Mouse (Mus musculus): ENCODE data around the gene Ly6g5c.

The Ly6g5c gene

GRCm38 (mm10) chr17:35106522-35106921, 1.6 kb upstream of the Ly6g5c start:
- in situ Hi-C loops (cut with MboI, MseI): loop anchor here (5.0 kb wide), 1 partner anchor 94 kb away; no protein-coding TSS in a partner anchor

- in situ Hi-C loops (cut with MboI, MseI): no loop called here
Measured at GRCm38 (mm10) chr17:35111774-35112173, 3.7 kb downstream of the Ly6g5c start.

GRCm38 (mm10) chr17:35115046-35116019, 7.3 kb downstream of the Ly6g5c start, which contains the start of gene Ly6g5b:
Ly6g5b (minus strand) TSS chr17:35115428.
- in situ Hi-C loops (cut with MboI, MseI): no loop called here

- in situ Hi-C loops (cut with MboI, MseI): loop anchor here (5.0 kb wide), 1 partner anchor 68 kb away; no protein-coding TSS in a partner anchor
Measured at GRCm38 (mm10) chr17:35120745-35121142, 12.7 kb downstream of the Ly6g5c start.

GRCm38 (mm10) chr17:35121143-35121799, 13.2 kb downstream of the Ly6g5c start, which contains the start of gene Gpank1:
Gpank1 (plus strand) TSS chr17:35121455.
- in situ Hi-C loops (cut with MboI, MseI): loop anchor here (5.0 kb wide), 1 partner anchor 69 kb away; no protein-coding TSS in a partner anchor

- in situ Hi-C loops (cut with MboI, MseI): loop anchor here (5.0 kb wide), 1 partner anchor 70 kb away; no protein-coding TSS in a partner anchor
Measured at GRCm38 (mm10) chr17:35121871-35122303, 13.8 kb downstream of the Ly6g5c start, which contains the start of gene Csnk2b. Csnk2b (minus strand) TSS chr17:35122053.

- in situ Hi-C loops (cut with MboI, MseI): loop anchor here (5.0 kb wide), 1 partner anchor 71 kb away; no protein-coding TSS in a partner anchor
Measured at GRCm38 (mm10) chr17:35123287-35123686, 15.2 kb downstream of the Ly6g5c start.

GRCm38 (mm10) chr17:35124261-35124896, 16.3 kb downstream of the Ly6g5c start:
- in situ Hi-C loops (cut with MboI, MseI): loop anchor here (5.0 kb wide), 1 partner anchor 72 kb away; no protein-coding TSS in a partner anchor

- in situ Hi-C loops (cut with MboI, MseI): no loop called here
Measured at GRCm38 (mm10) chr17:35125081-35125480, 17.0 kb downstream of the Ly6g5c start.

GRCm38 (mm10) chr17:35125578-35125977, 17.5 kb downstream of the Ly6g5c start:
- in situ Hi-C loops (cut with MboI, MseI): no loop called here

- in situ Hi-C loops (cut with MboI, MseI): no loop called here
Measured at GRCm38 (mm10) chr17:35126206-35126611, 18.1 kb downstream of the Ly6g5c start, which contains the start of gene D17H6S53E. D17H6S53E (plus strand) TSS chr17:35126373.

GRCm38 (mm10) chr17:35127017-35127416, 18.9 kb downstream of the Ly6g5c start:
- in situ Hi-C loops (cut with MboI, MseI): no loop called here

GRCm38 (mm10) chr17:35128996-35129395, 20.9 kb downstream of the Ly6g5c start:
- in situ Hi-C loops (cut with MboI, MseI): no loop called here

GRCm38 (mm10) chr17:35131038-35131437, 23.0 kb downstream of the Ly6g5c start:
- in situ Hi-C loops (cut with MboI, MseI): no loop called here

- in situ Hi-C loops (cut with MboI, MseI): no loop called here
Measured at GRCm38 (mm10) chr17:35131500-35132173, 23.6 kb downstream of the Ly6g5c start, which contains the start of gene Apom. Apom (minus strand) TSS chr17:35132050.

- in situ Hi-C loops (cut with MboI, MseI): no loop called here
Measured at GRCm38 (mm10) chr17:35132174-35132560, 24.1 kb downstream of the Ly6g5c start.

- in situ Hi-C loops (cut with MboI, MseI): no loop called here
Measured at GRCm38 (mm10) chr17:35133517-35133916, 25.4 kb downstream of the Ly6g5c start.

GRCm38 (mm10) chr17:35134801-35135590, 26.9 kb downstream of the Ly6g5c start, which contains the start of gene Bag6:
Bag6 (plus strand) TSS chr17:35135178.
- in situ Hi-C loops (cut with MboI, MseI): no loop called here

GRCm38 (mm10) chr17:35135591-35136320, 27.7 kb downstream of the Ly6g5c start:
- in situ Hi-C loops (cut with MboI, MseI): no loop called here

Measured in regulatory T cell (primary cell).